Comparison of ENCODE assay signal across 10 mouse cellular contexts in the genomic region with DNA sequence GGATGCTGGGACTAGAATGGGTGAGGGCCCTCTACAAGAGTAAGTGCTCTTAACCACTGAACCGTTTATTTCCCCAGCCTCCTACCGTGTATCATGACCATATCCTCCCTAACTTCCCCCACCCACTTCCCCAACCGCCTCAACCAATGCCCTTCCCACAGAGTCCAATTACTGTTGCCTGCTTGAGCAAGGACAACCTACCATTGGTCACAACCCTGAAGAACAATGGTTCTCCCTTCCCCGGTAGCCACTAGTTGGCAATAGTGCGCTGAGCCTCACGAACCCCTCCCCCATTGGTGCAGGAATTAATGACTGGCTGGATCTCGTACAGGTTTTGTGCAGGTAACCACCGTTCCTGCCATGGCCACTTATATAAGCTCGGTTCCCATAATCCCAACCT. TPM values are rescaled to one million over a fixed set of nuclear protein-coding genes. Genes with fewer than 3 reads are reported as not detected.
DNase-seq lines count a peak whose midpoint lies in the region; ATAC-seq and TF ChIP-seq lines count a peak whose summit lies in the region.
"Had no signal": no experiment of that assay in that cellular context is flagged by ENCODE, and none has a peak within 500 bp of the region (broad histone marks: within the 10 kb centered on the region; RNA-seq: fewer than 3 reads in every experiment).

No protein-coding gene starts in this region.

- H3K36me3 ChIP-seq in kidney, postnatal 0 days (ENCODE audit: insufficient read depth, low read length): no peaks in the 10 kb centered on the region
- H3K36me3 ChIP-seq in hindbrain, embryonic 12.5 days: no peaks in the 10 kb centered on the region
- no peaks in the 10 kb centered on the region for H3K36me3 ChIP-seq in hindbrain, embryonic 11.5 days (ENCODE audit: control insufficient read depth, insufficient read depth, low read length)

- DNase-seq in kidney, adult 9 months: peak; percentile 42
- no peak for DNase-seq in kidney, postnatal 10 days
- DNase-seq in R1 (ENCODE audit: low read depth, low spot score): peak; percentile 91
- DNase-seq in kidney, postnatal 0 days (ENCODE audit: low spot score): peak; percentile 39
- DNase-seq in adrenal gland, postnatal 4 days (ENCODE audit: low spot score in 2 of 2): no peak
- no peak for DNase-seq in hindbrain, embryonic 11.5 days (ENCODE audit: low spot score)
- DNase-seq: cerebellum, postnatal 36 days; right cerebral cortex, postnatal 25 days had no signal

- 0 out of 2 replicates have a peak, but pooled peaks have one; percentile 26 for ATAC-seq in kidney, postnatal 0 days (replicated peaks; ENCODE audit: low FRiP score, low read depth)
- peak; percentile 87 for ATAC-seq in megakaryocyte progenitor cell, adult 5-6 weeks (replicated peaks; ENCODE audit: poor library complexity)
- ATAC-seq in hindbrain, embryonic 12.5 days (ENCODE audit: low FRiP score): no peak
- no peak for ATAC-seq in hindbrain, embryonic 11.5 days (ENCODE audit: low FRiP score)

- no peak overlapping the region for H3K4me2 ChIP-seq in kidney, postnatal 0 days (ENCODE audit: low read length)
- H3K4me2 ChIP-seq in hindbrain, embryonic 12.5 days (replicated peaks): no peak overlapping the region
- no peak overlapping the region for H3K4me2 ChIP-seq in hindbrain, embryonic 11.5 days (replicated peaks; ENCODE audit: low read depth, low read length)

- TF ChIP-seq CTCF in kidney, postnatal 0 days (IDR thresholded peaks at IDR 0.05; ENCODE audit: low read depth): peak; percentile 18; the same call in 1 of the 2 replicates

- H3K4me1 ChIP-seq in kidney, postnatal 0 days (replicated peaks; ENCODE audit: insufficient read depth, low read length): peaks cover 8% of the 10 kb centered on the region; the same call in 1 of the 2 replicates
- peaks cover 7% of the 10 kb centered on the region for H3K4me1 ChIP-seq in hindbrain, embryonic 12.5 days
- H3K4me1 ChIP-seq in hindbrain, embryonic 11.5 days (replicated peaks; ENCODE audit: control insufficient read depth, insufficient read depth, low read length): 0 out of 2 replicates have a peak, but pooled peaks cover 3% of the 10 kb centered on the region

- no peak overlapping the region for H3K4me3 ChIP-seq in kidney, postnatal 0 days (replicated peaks; ENCODE audit: low read depth, low read length)
- H3K4me3 ChIP-seq in hindbrain, embryonic 12.5 days: no peak overlapping the region
- H3K4me3 ChIP-seq in hindbrain, embryonic 11.5 days (ENCODE audit: low read depth, low read length): no peak overlapping the region

- H3K27me3 ChIP-seq in kidney, postnatal 0 days (ENCODE audit: insufficient read depth, low read length): no peaks in the 10 kb centered on the region
- H3K27me3 ChIP-seq in hindbrain, embryonic 12.5 days: no peaks in the 10 kb centered on the region
- H3K27me3 ChIP-seq in hindbrain, embryonic 11.5 days (ENCODE audit: control insufficient read depth, insufficient read depth, low read length): no peaks in the 10 kb centered on the region

- no peaks in the 10 kb centered on the region for H3K9me3 ChIP-seq in kidney, postnatal 0 days (replicated peaks; ENCODE audit: low read length)
- no peaks in the 10 kb centered on the region for H3K9me3 ChIP-seq in hindbrain, embryonic 12.5 days (replicated peaks)
- H3K9me3 ChIP-seq in hindbrain, embryonic 11.5 days (ENCODE audit: control insufficient read depth, low read length): no peaks in the 10 kb centered on the region

- no peak overlapping the region for H3K9ac ChIP-seq in kidney, postnatal 0 days (ENCODE audit: low read depth, low read length)
- H3K9ac ChIP-seq in hindbrain, embryonic 12.5 days: no peak overlapping the region
- no peak overlapping the region for H3K9ac ChIP-seq in hindbrain, embryonic 11.5 days (ENCODE audit: low read depth, low read length)

- H3K27ac ChIP-seq in kidney, postnatal 0 days: no peak overlapping the region
- H3K27ac ChIP-seq in hindbrain, embryonic 12.5 days: no peak overlapping the region
- no peak overlapping the region for H3K27ac ChIP-seq in hindbrain, embryonic 11.5 days (ENCODE audit: low read depth, low read length)

- WGBS in kidney, postnatal 0 days: 54% methylated on average over 9 of the region's 9 CpGs
- 56% methylated on average over 9 of the region's 9 CpGs for WGBS in hindbrain, embryonic 12.5 days
- WGBS in hindbrain, embryonic 11.5 days: 59% methylated on average over 9 of the region's 9 CpGs

RNA-seq across cellular contexts. Expression of a gene that starts 19.6 kb away (rescaled TPM):
- polyA plus RNA-seq in kidney, postnatal 0 days (2015; fragmentation: Nextera tagmentation; extraction: Ambion mirVana): 3.6 and 4.2 TPM in 2 replicates
- 5.8 and 6.1 TPM in 2 replicates for total RNA-seq in megakaryocyte progenitor cell, adult 5-6 weeks (2015)
- total RNA-seq in megakaryocyte progenitor cell, adult 5-6 weeks (2017): 6.3 and 8.2 TPM in 2 replicates
- total RNA-seq in adrenal gland, postnatal 4 days (2021): 1 to 10 TPM; 2.8 to 3.9 TPM
- polyA plus RNA-seq in hindbrain, embryonic 12.5 days (2016; fragmentation: Nextera tagmentation; extraction: Ambion mirVana): 1.4 and 1.5 TPM in 2 replicates
- 1.0 and 1.1 TPM in 2 replicates for polyA plus RNA-seq in hindbrain, embryonic 11.5 days (2014; fragmentation: Nextera tagmentation; extraction: Ambion mirVana)

RNA-seq across cellular contexts. Expression of a gene that starts 28.4 kb away (rescaled TPM):
- 2.9 and 3.4 TPM in 2 replicates for polyA plus RNA-seq in kidney, postnatal 0 days (2015; fragmentation: Nextera tagmentation; extraction: Ambion mirVana)
- total RNA-seq in megakaryocyte progenitor cell, adult 5-6 weeks (2015): 42.3 and 51.4 TPM in 2 replicates
- 24.4 and 25.7 TPM in 2 replicates for total RNA-seq in megakaryocyte progenitor cell, adult 5-6 weeks (2017)
- total RNA-seq in adrenal gland, postnatal 4 days (2021): 1 to 10 TPM; 5.1 to 7.0 TPM
- 7.0 and 7.4 TPM in 2 replicates for polyA plus RNA-seq in hindbrain, embryonic 12.5 days (2016; fragmentation: Nextera tagmentation; extraction: Ambion mirVana)
- polyA plus RNA-seq in hindbrain, embryonic 11.5 days (2014; fragmentation: Nextera tagmentation; extraction: Ambion mirVana): 3.6 and 6.6 TPM in 2 replicates

Comparison
In these comparisons a context has a peak if more than half of its experiments do, and no peak if none do; other contexts are left out.
1. DNase-seq: peak in kidney, adult 9 months (single experiment), R1 (single experiment) and kidney, postnatal 0 days (single experiment); none in kidney, postnatal 10 days (single experiment), adrenal gland, postnatal 4 days (0 of 2) and hindbrain, embryonic 11.5 days (single experiment).
2. ATAC-seq: peak in kidney, postnatal 0 days (single experiment) and megakaryocyte progenitor cell, adult 5-6 weeks (single experiment); none in hindbrain, embryonic 12.5 days (single experiment) and hindbrain, embryonic 11.5 days (single experiment).